Mouse (Mus musculus) forebrain, embryonic 15.5 days (tissue): ENCODE results near the gene Mras. TPM values are rescaled to one million over a fixed set of nuclear protein-coding genes. Genes with fewer than 3 reads are reported as not detected.

Experiments
- ATAC-seq: fragments of 200-750 bp; cut with Nextera tagmentation; replicated peaks from 2 replicates; pipeline ENCODE4 v1.8.0; 2017; ENCODE audit warnings: mild to moderate bottlenecking, moderate TSS enrichment, moderate library complexity
- H3K27ac ChIP-seq: fragments of 300-500 bp; sonication (generic); replicated peaks from 2 replicates; pipeline ENCODE4 v1.5.1; 2015; ENCODE audit warnings: mild to moderate bottlenecking, inconsistent platforms
- H3K27me3 ChIP-seq: fragments of 300-500 bp; sonication (generic); 2 replicates; pipeline ENCODE4 v1.6.1; 2015; ENCODE audit warnings: inconsistent platforms
- H3K36me3 ChIP-seq: fragments of 300-500 bp; sonication (generic); 2 replicates; pipeline ENCODE4 v1.6.1; 2015; ENCODE audit warnings: mild to moderate bottlenecking, inconsistent platforms
- H3K4me1 ChIP-seq: fragments of 300-500 bp; sonication (generic); 2 replicates; pipeline ENCODE4 v1.6.1; 2015; ENCODE audit warnings: inconsistent platforms
- H3K4me2 ChIP-seq: fragments of 300-500 bp; sonication (generic); replicated peaks from 2 replicates; pipeline ENCODE4 v1.6.1; 2015; ENCODE audit warnings: mild to moderate bottlenecking, inconsistent platforms
- H3K4me3 ChIP-seq: fragments of 300-500 bp; sonication (generic); 2 replicates; pipeline ENCODE4 v1.5.1; 2015; ENCODE audit warnings: mild to moderate bottlenecking, inconsistent platforms
- H3K9ac ChIP-seq: fragments of 300-500 bp; sonication (generic); replicated peaks from 2 replicates; pipeline ENCODE4 v1.6.1; 2015; ENCODE audit warnings: mild to moderate bottlenecking, inconsistent platforms
- H3K9me3 ChIP-seq: fragments of 300-500 bp; sonication (generic); 2 replicates; pipeline ENCODE4 v1.6.1; 2016; ENCODE audit warnings: inconsistent platforms
- WGBS: fragments of 180-500 bp; shearing (Covaris S2); methylation state at CpG from one replicate; pipeline ENCODE4 v1.1.7; 2015; ENCODE audit warnings: mixed read lengths; 5-methylcytosine and 5-hydroxymethylcytosine counted together
- polyA plus RNA-seq: library from polyadenylated mRNA; unstranded; fragments of >200 nt; fragmentation: Nextera tagmentation; extraction: Ambion mirVana; gene quantifications from 2 replicates; pipeline ENCODE4 v1.2.1, GENCODE M21; 2015

Gene Mras
- polyA plus RNA-seq, 1 experiment from 2014 or later: 58.8 TPM

DNA sequence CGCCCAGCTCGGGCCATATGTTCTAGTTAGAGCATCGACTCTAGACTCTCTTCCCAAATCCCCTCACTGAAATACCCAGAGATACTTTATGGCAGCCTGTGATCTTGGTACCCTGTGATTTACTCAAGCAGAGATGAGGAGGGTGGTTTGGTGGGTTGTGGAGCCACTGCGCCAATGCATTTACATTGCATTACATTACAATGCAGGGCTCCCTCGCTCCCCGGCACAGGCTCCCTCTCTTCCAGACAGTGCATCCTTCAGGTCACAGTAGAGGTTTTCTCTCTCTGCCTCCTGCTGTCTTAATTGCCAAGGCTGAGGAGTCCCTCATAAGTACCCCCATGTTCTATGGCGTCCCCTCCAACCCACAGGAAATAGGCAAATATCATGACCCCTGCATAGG is 68.8 kb downstream of the Mras start:
- H3K9me3 ChIP-seq: no peaks in the 10 kb centered on the region
- H3K4me1 ChIP-seq: no peaks in the 10 kb centered on the region
- no peak for ATAC-seq
- no peak overlapping the region for H3K4me3 ChIP-seq
- 85% methylated on average over 7 of the region's 7 CpGs for WGBS
- H3K4me2 ChIP-seq: no peak overlapping the region
- no peak overlapping the region for H3K9ac ChIP-seq
- no peaks in the 10 kb centered on the region for H3K27me3 ChIP-seq
- H3K36me3 ChIP-seq: no peaks in the 10 kb centered on the region
- H3K27ac ChIP-seq: no peak overlapping the region

DNA sequence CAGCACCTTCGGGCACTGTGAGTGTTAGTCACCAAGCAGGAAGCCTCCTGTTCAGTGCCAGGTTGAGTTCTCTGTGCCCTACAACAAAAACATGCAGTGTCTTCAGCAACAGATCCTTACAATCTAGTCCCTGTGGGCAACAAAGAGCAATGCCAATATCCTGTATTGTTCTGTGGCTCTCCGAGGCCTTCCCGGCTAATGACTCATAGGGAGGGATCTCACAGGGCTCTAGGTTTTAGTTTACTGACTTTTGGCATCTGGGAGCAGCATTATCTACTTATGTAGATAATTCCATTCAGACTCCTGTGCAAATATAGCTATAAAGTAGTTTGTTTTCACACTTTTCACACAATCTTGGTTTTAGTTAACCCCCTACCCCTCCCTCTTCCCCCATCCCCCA is 71.3 kb downstream of the Mras start:
- WGBS: 83% methylated on average over 3 of the region's 3 CpGs
- ATAC-seq: no peak
- H3K9ac ChIP-seq: no peak overlapping the region

DNA sequence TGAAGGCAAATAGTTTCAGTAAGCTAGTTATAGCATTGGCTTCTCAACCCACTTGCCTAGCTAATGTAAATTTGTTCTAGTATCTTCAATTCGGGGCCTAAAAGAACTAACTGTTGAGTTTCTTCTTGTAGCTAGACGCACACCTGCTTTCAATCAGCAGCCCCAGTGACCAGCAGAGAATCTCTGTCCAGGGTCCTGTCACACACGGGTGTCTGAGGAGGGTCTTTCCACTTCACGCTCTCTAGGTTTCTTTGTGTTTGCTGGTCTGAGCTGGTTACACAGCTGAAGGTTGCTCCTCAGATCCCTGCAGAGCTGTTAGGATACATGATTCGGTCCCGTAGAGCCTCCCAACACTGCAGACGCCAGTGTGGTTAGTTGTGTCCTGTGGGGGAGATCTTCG is 74.1 kb downstream of the Mras start:
- Histone ChIP-seq H3K4me1 (peaks cover 5% of the 10 kb centered on the region), H3K27ac (no peak overlapping the region), H3K9me3 (no peaks in the 10 kb centered on the region), H3K4me2 (no peak overlapping the region), H3K27me3 (peaks cover 11% of the 10 kb centered on the region; the same call in 1 of the 2 replicates), H3K36me3 (no peaks in the 10 kb centered on the region), H3K4me3 (no peak overlapping the region), H3K9ac (no peak overlapping the region)
- 74% methylated on average over 8 of the region's 8 CpGs for WGBS
- ATAC-seq: no peak

More for the DNA sequence above, 71.3 kb downstream of the Mras start:
- no peak overlapping the region for H3K4me3 ChIP-seq
- no peak overlapping the region for H3K4me2 ChIP-seq
- H3K9me3 ChIP-seq: no peaks in the 10 kb centered on the region
- no peaks in the 10 kb centered on the region for H3K27me3 ChIP-seq
- no peak overlapping the region for H3K27ac ChIP-seq
- no peaks in the 10 kb centered on the region for H3K36me3 ChIP-seq
- no peaks in the 10 kb centered on the region for H3K4me1 ChIP-seq

DNA sequence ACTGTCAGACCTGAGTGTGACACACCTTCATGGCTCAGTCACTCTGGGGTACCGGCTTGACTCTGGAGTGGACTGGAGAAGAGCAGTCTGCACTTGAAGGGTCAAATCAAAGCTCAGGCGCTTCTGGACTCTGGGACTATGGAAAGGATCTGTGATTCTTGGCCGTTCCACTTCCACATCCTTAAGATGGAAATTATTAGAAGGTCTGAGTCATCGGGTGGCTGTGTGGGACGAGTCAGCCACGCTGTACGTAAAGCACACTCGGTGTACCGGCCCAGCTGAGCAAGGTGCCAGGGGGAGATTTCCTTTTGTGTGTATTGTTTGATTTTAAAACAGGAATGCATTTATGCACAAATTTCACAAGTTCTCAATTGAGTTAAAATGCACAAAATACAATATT is 75.2 kb downstream of the Mras start:
- no peak overlapping the region for H3K27ac ChIP-seq
- H3K4me1 ChIP-seq: peaks cover 15% of the 10 kb centered on the region
- H3K4me3 ChIP-seq: no peak overlapping the region
- H3K9me3 ChIP-seq: no peaks in the 10 kb centered on the region
- H3K9ac ChIP-seq: no peak overlapping the region
- no peaks in the 10 kb centered on the region for H3K36me3 ChIP-seq
- no peak for ATAC-seq
- H3K27me3 ChIP-seq: peaks cover 23% of the 10 kb centered on the region
- no peak overlapping the region for H3K4me2 ChIP-seq
- 86% methylated on average over 9 of the region's 9 CpGs for WGBS

DNA sequence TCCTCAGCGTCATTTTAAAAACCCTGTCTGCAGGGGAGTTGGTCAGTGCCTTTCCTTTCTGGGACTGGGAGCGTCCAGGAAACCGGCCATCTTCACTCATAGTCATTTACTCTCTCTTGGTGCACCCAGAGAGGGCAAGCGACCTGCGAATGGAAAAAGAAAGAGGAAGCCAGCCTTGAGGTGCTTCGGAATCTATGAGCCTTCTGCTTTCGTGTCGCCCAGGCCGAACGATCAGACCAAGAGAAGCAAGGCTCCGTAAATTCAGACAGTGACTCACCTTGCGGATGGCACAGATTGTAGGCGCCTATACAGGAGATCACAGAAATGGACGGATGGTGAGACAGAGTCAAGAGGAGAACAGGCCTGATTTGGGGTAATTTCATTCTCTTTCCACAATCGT is 78.2 kb downstream of the Mras start:
- Histone ChIP-seq H3K9ac (no peak overlapping the region), H3K27ac (no peak overlapping the region), H3K4me3 (no peak overlapping the region), H3K4me2 (no peak overlapping the region), H3K9me3 (no peaks in the 10 kb centered on the region), H3K36me3 (no peaks in the 10 kb centered on the region), H3K4me1 (peaks cover 15% of the 10 kb centered on the region), H3K27me3 (peaks cover 32% of the 10 kb centered on the region)
- ATAC-seq: no peak
- WGBS: 89% methylated on average over 15 of the region's 15 CpGs

DNA sequence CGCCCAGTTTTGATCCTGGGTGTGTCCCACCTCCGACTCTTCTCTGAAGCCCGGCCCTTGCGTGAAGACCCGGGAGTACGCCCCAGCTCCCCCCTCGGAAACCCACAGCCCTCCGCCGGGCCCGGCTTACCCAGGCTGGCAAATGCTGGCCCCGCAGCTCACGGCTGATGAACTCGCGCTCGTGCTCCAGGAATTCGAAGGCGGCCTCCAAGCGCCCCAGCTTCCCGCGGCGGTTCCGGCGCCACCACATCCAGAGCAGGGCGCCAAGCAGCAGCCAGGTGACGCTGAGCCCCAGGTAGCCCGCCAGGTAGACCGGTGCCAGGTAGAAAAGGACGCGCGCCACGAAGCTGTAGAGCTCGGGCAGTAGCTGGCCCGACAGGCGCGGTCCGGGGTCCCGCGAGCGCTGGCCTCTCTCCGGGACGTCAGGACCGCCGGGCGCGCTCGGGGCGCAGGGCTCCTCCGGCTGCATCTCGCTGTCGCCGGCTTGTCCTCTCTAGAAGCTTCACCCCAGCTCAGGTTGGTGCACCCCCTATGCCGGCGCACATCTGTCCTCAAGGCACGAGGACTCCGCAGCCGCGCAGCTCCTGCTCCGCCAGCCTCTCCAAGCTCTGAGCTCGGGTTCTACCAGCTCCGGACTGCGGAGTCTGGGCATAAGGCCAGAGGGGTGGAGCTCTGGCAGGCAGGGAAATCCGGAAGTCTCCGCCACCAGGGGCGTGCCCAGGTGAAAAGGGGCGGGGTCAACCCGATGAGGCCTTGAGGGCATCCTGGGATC is 79.1 kb downstream of the Mras start, which contains the start of gene Esyt3:
Gene Esyt3 (minus strand): TSS at position 637 of the 772 bp plus-strand sequence.
- peak within 1 kb of the TSS; percentile 51 for H3K4me3 ChIP-seq
- peak within 1 kb of the TSS; percentile 97 for H3K4me2 ChIP-seq
- H3K4me1 ChIP-seq: peaks cover 15% of the 10 kb centered on the region
- no peak within 1 kb of the TSS for H3K27ac ChIP-seq
- peak; percentile 65 for ATAC-seq
- H3K9ac ChIP-seq: peak within 1 kb of the TSS; percentile 42
- H3K27me3 ChIP-seq: peaks cover 32% of the 10 kb centered on the region
- WGBS: under 1% methylated on average over 66 of the region's 66 CpGs
- no peaks in the 10 kb centered on the region for H3K9me3 ChIP-seq
- no peaks in the 10 kb centered on the region for H3K36me3 ChIP-seq

DNA sequence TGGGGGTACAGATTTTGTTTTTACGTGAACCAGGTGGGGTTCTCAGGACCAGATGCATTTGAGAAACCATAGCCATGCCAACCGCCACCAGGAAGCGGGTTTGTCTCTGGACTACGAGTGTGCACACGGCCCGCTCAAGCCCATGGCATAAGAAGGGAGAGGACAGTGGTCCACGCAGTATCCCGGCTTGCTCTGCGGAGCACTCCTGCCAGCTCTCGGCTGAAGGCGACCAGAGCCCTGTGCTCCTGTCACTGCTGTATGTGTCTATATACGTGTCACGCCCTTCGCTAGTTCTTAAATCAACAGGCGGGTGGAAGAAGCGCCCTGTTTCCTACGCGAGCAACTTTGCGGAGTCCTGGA is 79.6 kb downstream of the Mras start:
- Histone ChIP-seq H3K36me3 (no peaks in the 10 kb centered on the region), H3K4me2 (peak overlapping the region; percentile 97), H3K27ac (no peak overlapping the region), H3K4me3 (peak overlapping the region; percentile 51), H3K9ac (peak overlapping the region; percentile 42; the same call in 1 of the 2 replicates), H3K4me1 (peaks cover 15% of the 10 kb centered on the region), H3K9me3 (no peaks in the 10 kb centered on the region), H3K27me3 (peaks cover 32% of the 10 kb centered on the region)
- WGBS: 3% methylated on average over 19 of the region's 19 CpGs
- peak; percentile 53; the same call in 1 of the 2 replicates for ATAC-seq

DNA sequence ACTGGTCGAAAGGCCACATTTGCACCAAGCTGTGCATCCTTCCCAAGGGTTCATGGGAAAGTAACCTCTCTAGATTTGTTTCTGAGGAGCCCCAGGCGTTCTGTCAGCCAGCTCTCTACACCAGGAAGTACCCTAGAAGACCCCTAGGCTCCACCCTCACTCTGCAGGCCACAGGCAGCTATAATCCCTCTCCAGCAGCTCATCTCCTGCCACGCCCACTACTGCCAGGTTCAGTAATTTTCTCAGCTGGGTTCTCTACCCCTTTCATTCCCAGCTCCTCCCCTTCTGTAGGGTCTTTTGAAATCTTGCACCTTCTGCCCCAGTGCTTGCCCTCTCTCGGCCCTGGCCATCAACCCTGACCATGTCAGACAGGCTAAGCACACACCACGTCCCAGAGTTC is 81.2 kb downstream of the Mras start:
- WGBS: 28% methylated on average over 5 of the region's 5 CpGs

DNA sequence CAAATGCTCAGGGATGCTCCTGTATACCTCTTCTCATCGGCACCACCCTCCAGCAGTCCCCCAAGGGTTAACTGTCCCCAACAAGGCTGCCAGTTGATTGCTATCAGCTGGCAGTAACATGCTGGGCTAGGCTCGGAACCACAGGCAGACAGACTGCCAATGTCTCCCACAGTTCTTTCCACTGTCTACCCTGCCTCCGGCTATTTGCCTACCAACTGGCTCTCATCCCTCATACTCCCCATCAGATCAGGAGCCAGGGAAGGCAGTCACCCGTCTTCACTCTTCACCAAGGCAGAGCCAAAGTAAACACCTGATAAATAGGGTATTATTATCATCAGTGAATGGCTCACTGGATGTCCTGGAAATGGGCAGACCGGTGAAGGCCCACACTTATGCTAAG is 82.4 kb downstream of the Mras start:
- no peaks in the 10 kb centered on the region for H3K9me3 ChIP-seq
- H3K36me3 ChIP-seq: no peaks in the 10 kb centered on the region
- H3K9ac ChIP-seq: no peak overlapping the region
- H3K4me1 ChIP-seq: peaks cover 15% of the 10 kb centered on the region
- H3K4me3 ChIP-seq: no peak overlapping the region
- WGBS: 62% methylated on average over 5 of the region's 5 CpGs
- peaks cover 32% of the 10 kb centered on the region for H3K27me3 ChIP-seq
- no peak for ATAC-seq
- no peak overlapping the region for H3K4me2 ChIP-seq
- no peak overlapping the region for H3K27ac ChIP-seq

More for the DNA sequence above, 81.2 kb downstream of the Mras start:
- no peaks in the 10 kb centered on the region for H3K9me3 ChIP-seq
- H3K9ac ChIP-seq: no peak overlapping the region
- H3K27me3 ChIP-seq: peaks cover 32% of the 10 kb centered on the region
- H3K4me1 ChIP-seq: peaks cover 15% of the 10 kb centered on the region
- no peaks in the 10 kb centered on the region for H3K36me3 ChIP-seq
- no peak overlapping the region for H3K4me3 ChIP-seq
- ATAC-seq: no peak
- no peak overlapping the region for H3K4me2 ChIP-seq
- no peak overlapping the region for H3K27ac ChIP-seq

DNA sequence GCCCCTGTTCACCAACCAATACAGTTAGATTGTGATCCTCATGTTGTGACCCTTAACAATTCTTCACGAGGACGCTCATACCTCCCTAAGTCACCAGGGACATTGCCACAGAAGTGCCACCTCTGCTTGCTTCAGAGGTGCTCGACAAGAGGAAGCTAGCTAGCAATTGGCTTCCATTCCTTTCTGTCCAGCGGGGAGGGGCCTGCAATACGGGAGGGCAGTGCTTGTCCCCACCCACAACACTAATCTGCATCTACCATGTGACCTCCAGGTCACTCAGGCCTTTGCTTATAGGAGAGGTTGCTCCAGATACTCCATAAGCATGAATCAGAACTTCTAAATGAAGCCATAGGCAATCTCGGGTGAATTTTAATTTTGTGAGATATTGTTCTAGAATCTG is 83.8 kb downstream of the Mras start:
- Histone ChIP-seq H3K9me3 (no peaks in the 10 kb centered on the region), H3K36me3 (no peaks in the 10 kb centered on the region), H3K27me3 (peaks cover 24% of the 10 kb centered on the region), H3K4me2 (no peak overlapping the region), H3K9ac (no peak overlapping the region), H3K27ac (no peak overlapping the region), H3K4me3 (no peak overlapping the region), H3K4me1 (peaks cover 13% of the 10 kb centered on the region)
- 71% methylated on average over 6 of the region's 6 CpGs for WGBS
- ATAC-seq: no peak

DNA sequence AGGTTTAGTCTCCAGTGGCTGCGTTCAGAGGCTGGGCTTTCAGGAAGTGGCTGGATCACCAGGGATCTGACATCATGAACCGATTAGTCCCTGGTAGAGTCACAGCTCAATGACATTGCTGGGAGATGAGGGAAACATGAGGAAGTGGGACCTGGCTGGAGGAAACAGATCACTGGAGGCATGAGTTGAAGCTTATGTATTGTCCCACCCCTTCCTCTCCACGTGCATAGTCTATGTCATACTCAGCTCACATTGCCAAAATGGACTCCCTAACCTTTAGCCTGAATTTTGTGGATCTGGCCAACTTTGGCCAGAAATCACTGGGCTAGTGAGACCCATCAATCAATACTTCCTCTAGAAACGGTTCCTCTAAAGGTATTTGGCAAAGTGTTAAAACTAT is 84.2 kb downstream of the Mras start:
- H3K4me1 ChIP-seq: peaks cover 9% of the 10 kb centered on the region
- ATAC-seq: no peak
- no peak overlapping the region for H3K9ac ChIP-seq
- H3K9me3 ChIP-seq: no peaks in the 10 kb centered on the region
- no peak overlapping the region for H3K27ac ChIP-seq
- peaks cover 20% of the 10 kb centered on the region for H3K27me3 ChIP-seq
- H3K36me3 ChIP-seq: no peaks in the 10 kb centered on the region
- H3K4me2 ChIP-seq: no peak overlapping the region
- no peak overlapping the region for H3K4me3 ChIP-seq
- WGBS: 95% methylated on average over 4 of the region's 4 CpGs

DNA sequence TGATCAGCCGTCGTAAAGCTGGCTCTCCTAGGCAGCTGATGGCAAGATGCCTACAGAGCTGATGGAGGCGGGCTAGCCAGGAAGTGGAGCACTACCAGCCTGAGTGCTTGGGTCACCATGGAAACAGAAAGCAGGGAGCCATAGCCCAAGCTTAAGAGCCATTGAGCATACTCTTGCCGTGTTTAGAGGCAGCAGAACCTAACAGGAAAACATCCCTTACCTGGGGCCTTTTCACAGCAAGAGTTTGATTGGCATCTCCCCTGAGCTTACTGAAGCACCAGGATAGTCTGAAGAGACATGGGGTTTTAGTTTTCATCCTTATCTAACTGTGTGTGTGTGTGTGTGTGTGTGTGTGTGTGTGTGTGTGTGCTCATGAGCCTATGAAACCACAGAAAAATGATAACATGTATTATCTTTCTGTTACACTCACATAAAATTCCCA is 91.8 kb downstream of the Mras start:
- H3K36me3 ChIP-seq: no peaks in the 10 kb centered on the region
- H3K27ac ChIP-seq: no peak overlapping the region
- no peak overlapping the region for H3K9ac ChIP-seq
- no peak overlapping the region for H3K4me2 ChIP-seq
- peak; percentile 81 for ATAC-seq
- 23% methylated on average over 4 of the region's 4 CpGs for whole genome bisulfite sequencing
- no peak overlapping the region for H3K4me3 ChIP-seq
- H3K27me3 ChIP-seq: no peaks in the 10 kb centered on the region
- H3K9me3 ChIP-seq: no peaks in the 10 kb centered on the region
- peaks cover 6% of the 10 kb centered on the region for H3K4me1 ChIP-seq

DNA sequence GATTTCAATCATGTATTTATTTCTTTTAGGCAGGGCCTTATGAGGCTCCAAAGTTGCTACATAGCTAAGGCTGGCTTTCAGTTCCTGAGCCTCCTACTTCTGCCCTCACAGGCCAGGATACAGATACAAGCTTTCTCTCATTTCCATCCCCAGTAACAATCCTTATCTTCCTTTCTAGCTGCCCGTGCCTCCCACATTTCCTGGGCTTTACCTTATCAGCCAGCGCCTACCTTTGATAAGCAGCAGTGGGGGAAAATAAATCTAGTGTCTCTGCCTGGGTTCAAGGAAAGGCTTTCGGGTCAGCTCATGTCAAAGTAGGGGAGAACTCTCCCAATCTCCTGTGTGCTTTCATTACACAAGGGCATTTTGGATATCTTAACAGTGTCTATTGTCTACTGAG is 95.6 kb downstream of the Mras start:
- H3K4me3 ChIP-seq: no peak overlapping the region
- no peak for ATAC-seq
- H3K9me3 ChIP-seq: no peaks in the 10 kb centered on the region
- no peaks in the 10 kb centered on the region for H3K27me3 ChIP-seq
- H3K4me2 ChIP-seq: no peak overlapping the region
- H3K36me3 ChIP-seq: no peaks in the 10 kb centered on the region
- WGBS: 93% methylated on average over 3 of the region's 3 CpGs
- H3K27ac ChIP-seq: no peak overlapping the region
- no peak overlapping the region for H3K9ac ChIP-seq
- H3K4me1 ChIP-seq: peaks cover 6% of the 10 kb centered on the region
